Mouse (Mus musculus): ENCODE results near the gene Acbd3.

Acbd3 gene

DNA sequence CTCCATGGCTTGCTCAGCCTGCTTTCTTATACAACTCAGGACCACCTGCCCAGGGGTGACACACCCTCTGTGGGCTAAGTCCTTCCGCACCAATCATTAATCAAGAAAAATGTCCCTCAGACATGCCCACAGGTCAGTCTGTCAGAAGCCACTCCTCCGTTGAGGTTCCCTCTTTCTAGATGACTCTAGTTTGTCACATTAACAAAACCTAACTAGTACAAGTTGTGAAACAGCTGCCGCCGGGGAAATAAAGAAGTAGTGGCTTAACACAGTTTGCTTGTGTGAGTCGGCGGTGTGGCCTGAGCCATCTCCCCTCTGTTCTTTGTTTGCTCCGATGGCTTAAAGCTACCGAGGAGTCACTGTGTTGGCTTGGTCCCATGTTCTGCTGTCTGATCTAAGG is 36.8 kb downstream of the Acbd3 start:
- DNase-seq: peak; percentile 86

DNA sequence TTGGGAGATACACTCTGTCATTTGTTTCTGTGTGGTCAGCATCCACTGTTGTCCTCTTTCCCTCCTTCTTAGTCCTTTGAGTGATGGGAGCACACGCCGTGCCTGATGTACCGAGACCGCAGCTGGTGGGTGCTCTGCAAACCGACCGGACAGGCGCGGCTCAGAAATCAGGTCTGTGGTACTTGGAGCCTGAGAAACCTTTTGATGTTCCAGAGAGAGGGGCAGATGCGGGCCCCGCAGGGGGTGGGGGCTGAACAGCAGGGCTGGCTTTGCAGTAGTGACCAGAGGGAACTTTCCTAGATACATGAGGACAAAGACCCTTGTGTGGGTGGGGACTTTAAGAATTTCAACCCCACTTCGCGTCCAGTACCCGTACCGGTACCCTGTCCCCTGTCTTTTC is 37.5 kb downstream of the Acbd3 start:
- DNase-seq: no peak

DNA sequence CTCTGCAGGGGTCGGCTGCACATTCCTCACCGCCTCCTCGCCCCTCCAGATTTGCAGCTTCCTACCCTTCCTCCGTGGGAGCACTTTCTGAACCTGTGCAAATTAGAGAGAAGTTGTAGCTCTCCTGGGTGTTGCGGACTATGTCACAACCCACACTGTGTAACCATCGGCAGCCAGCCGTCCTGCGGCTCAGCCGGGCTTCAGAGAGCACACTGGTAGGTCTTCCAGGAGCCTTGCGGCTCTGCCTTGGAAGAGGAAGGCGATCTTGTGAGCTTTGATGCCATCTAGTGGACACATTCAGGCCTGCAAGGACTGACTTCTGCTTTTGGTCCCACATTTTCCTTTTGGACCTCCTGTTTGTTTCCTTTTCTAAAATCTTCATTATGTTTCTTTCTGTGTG is 38.0 kb downstream of the Acbd3 start:
- peak; percentile 97 for DNase-seq

DNA sequence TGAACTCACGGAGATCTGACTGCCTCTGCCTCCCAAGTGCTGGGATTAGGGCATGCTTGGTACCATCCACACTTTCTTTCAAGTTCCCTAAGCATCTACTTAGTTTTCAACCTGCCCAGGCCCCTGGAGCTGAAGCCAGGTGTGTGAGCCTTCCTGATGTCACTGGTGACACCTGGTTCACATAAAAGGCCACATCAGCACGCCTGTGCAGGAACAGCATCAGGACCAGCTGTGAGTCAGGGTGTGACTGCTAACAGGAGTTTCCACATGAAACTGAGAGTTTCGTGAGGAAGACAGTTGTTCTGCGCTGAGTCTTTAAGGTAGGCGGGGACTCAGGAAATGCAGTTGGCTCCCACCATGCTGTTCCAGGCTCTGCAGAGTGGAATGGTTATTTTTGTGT is 39.5 kb downstream of the Acbd3 start:
- DNase-seq: peak; percentile 82

DNA sequence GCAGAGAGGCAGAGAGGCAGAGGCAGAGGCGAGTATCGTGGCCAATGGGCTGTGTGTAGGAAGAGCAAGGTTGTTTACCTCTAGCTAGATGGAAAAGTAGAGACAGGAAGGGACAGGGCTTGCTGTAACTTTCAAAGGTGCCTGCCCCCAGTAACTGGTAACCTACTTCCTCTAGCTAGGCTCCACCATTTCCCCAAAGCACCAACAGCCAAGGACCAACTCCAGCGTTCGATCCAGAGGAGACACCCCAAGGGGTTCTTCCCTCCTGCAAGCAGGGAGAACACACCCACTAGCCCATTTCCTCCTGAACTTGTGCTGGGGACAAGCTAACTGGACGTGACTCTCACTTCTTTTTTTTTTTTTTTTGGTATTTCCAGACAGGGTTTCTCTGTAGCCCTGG is 40.7 kb downstream of the Acbd3 start:
- peak; percentile 95 for DNase-seq

DNA sequence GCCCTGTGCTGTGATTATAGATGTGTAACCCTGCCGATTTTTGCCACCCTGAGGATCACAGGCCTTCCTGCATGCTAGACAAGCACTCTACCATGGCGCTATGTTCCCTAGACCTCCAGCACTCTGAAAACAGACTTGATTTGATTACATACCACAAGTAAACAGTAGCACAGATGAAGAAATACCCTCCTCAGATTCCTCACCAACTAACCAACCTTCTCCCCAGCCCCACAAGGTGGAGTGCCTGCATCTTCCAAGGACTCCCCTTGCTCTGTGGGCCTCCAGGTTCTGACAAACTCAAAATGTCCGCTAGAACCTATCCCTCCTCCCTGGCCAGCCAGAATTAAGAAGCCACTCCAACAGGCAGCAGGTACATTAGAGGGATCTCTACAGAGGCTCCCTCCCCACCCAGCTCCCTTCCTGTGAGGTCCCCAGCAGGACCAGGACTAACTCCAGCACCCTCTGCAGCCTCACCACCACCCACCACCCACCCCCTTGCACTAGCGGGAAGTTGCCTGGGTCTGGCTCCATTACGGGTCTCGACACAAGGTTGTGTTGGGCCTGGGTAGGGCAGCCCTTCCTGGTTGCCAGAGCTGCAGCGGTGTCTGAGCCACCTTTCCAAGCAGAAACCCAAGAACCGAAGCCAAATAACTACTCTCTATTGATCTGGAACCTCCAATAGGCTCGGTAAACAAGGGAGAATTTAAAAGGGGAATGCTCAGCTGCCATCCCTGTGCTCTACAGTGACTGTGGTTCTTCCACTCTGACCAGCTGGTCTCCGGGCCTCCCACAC is 41.9 kb downstream of the Acbd3 start:
- DNase-seq: peak; percentile 94

DNA sequence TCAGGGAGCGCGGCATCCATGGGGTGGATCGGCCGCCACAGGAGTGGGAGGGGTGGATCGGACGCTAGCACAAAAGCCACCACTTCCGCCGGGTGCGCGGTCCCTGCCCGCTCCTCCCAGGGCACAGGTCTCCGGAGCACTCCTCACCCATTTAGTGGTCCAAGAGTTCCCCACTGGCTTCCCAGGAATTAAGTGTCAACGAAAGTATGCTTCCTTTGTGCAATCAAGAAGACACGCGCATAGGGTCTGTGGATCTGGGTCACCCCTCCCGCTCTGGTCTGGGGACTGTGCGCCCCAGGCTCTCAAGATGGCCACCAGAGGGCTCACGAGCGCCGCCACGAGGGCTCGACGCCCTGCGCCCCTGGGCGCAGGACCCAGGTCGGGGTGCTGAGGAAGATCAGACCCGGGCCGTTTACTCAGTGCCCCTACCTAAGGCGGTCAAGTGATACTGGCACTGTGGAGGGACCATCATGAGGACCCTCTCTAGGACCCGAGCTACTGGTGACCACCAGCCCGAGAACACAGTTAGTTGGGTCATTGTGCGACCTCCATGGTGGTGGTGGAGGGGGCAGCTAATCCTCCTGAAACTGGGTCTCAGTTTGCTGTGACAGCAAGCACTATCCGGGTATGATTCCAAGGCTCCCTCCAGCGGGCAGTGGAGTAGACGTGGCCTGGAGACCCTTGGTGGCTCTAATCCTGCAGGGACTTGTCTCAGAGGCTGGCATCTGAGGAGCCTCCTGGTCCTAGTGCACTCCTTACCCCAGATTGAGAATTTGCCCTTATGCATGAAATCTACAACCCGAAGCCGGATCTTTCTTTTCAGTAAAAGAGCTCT is 42.7 kb downstream of the Acbd3 start:
- peak; percentile 98 for DNase-seq

DNA sequence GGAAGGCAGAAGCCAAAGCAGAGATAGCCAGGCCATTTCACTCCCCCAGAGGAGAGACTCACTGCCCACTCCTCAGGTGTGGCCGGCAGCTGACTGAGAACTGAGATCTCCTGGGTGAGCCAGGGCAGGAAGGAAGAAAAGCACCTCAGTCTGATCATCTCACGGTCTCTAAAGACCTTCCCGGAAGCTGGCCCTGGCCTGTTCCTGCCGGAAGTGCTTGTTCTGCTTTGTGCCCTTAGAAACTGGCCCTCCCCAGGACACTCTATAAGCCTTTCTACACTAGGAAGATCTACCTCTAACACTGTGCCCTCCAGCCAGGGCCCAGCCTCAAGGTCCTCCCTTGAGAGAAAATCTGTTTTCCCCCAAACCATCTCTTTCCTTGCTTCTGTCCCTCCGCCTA is 45.5 kb downstream of the Acbd3 start:
- no peak for DNase-seq

DNA sequence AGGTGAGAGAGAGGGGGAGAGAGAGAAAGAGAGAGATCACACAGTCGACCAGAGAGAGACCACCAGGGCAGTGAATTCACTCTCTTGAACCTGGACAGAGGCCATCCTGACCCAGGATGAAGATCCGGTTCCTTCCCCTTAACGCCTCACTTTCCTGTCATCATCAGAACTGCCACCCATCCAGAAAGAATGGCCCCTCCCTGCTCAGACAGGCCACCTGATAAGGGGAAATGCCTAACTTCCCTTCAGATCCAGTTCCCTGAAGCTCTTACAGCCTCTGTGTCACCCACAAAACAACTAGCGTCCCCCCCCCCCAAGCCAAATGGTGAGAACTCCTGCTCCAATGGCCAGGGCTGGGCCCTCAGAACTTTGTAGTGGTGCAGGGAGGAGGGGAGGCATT is 45.9 kb downstream of the Acbd3 start:
- DNase-seq: no peak

DNA sequence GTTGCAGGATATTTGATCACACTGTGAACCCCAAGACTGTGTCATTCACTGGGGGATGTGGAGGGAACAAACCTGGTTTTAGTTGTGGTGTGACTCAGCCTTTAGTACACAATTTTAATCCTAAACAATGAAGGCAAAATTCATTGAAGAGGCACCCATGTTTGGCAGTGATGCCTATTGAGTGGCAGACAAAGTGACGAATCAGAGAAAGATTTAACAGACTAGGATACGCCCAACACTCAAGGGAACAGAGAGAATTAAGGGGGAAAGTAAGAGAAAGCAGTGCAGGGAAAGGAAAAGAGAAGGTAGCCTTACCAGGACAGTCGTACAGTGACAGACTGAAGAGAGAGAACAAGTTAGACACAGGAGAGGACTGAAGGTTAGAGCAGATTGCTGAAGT is 46.4 kb downstream of the Acbd3 start:
- no peak for DNase-seq

DNA sequence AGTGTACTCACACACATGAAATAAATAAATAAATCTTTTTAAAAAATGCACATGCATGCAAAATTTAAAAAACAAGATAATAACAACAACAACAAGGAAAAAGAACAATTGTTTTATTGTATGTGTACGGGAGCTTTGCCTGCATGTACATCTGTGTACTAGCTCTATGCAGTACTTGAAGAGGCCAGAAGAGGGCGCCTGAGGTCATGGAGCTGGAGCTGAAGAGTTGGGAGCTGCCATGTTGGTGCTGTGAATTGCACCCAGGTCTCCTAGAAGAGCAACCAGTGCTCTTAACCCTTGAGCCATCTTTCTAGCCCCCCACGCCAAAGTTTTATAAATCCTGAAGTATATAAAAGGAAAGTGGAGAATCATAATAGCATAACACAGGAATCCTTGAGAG is 48.8 kb downstream of the Acbd3 start:
- DNase-seq: no peak

DNA sequence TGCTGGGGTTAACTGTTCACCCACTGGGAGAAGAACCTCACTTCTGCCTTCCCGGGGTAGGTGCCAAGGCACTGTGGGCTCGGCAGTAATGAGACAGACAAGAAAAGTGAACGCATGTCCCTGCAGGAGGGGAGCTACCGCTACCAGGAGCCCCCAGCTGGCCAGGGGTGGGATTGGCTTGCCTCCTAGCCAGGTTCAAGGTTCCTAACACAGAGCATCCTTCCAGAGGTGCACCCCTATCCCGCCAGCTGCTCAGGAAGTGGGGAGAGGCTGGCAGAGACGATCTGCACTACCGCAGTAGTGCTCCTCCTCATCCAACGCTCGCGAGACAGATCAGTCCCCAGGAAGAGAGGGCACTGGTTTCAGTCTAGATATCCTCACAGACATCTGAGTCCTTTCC is 49.5 kb downstream of the Acbd3 start:
- no peak for DNase-seq

DNA sequence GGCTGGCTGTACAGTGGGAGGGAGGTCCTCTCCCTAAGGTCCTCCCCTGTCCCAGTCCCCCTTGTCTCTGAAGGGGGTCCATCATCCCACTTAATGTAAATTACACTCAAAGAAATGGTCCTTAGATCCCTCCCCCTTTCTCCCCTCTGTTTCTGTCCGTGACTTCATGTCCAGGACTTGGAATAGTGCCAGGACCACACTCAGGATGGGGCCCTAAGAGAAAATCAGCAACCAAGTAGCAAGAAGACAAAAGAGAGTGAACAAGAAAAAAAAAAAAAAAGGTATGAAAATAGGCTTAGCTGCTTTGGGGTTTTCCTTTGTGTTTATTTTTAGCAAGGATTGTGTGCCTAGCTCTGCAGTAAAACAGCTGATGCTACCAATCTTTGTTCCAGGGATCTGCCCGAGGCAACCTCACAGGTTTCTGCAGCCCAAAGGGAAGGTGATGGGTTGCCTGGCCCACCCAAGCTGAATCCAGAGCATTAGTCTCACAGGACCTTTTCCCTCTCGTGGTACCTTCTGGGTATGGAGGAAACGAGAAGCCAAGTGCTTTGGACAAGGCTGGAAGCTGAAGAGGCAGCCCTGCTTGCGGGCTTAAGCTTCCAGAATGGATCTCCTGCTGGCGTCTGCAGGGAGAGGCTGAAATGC is 50.1 kb downstream of the Acbd3 start:
- DNase-seq: peak; percentile 79

DNA sequence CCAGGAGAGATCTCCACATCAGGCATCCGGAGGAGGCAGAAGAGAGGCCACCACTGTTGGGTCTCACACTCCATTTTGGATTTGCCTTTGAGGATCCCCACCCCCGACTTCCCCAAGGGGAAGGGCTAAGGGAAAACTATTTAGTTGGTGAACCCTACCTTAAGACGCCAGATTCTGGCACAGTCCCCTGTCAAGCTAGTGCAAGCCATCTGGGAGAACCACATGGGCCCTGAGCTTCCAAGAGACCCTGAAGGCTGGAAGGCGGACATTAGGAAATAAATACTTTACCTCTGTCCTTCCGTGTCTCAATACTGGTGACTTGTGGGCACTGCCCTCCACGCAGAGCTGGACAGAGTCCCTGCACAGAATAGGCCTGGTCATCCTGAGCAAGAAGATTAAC is 50.7 kb downstream of the Acbd3 start:
- peak; percentile 86 for DNase-seq

DNA sequence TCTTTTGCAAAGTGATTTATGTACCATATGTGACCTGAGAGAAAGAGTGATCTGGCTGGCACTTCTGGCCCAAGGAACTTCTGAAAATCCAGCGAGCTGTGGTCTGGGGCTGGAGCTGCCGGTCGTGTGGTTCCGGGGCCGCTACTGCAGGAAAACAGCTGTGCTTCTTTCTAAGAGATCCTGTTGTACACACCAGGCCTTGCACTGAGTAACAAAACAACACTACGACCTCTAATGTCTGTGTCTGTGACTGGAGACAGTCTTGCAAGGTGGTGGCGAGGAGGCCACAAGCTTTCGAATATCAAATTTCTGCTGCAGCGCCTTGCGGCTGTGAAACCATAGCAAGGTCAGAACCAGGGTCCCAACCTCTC is 51.4 kb downstream of the Acbd3 start:
- no peak for DNase-seq

DNA sequence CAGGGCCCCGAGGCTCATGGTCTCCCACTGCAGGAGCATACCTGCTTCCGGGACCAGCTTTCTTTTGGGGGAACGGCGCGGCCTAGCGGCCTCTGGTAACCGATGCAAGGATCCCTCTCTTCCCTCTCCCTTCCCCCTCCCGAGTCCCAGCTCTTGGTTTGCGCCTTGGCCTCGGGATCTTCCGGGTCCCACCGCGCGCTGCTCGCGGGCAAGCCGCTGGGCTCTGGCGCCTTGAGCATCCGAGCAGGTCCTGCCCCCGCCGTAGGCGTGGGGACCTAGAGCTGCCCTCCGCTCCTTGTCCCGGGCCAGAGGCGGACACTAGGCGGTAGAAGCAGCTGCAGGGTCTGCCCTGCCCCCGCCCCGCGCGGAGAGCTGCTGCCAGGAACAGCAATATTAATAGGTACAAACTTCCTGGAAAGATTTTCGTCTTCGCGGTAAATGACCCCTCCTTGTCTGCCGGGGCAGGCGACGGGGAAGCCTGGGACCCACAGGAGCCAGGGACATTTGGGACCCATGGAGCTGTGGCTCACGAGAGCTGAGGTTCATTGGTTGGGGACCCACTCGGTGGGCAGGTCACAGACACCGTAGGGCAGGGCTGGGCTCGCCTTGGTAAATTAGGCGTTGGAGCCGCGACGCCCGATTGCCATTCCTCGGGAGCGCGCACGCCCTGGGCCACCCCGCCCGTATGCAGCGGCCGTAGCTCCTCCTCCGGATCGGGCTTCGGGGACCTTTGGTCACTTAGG is 52.0 kb downstream of the Acbd3 start:
- peak; percentile 99 for DNase-seq

DNA sequence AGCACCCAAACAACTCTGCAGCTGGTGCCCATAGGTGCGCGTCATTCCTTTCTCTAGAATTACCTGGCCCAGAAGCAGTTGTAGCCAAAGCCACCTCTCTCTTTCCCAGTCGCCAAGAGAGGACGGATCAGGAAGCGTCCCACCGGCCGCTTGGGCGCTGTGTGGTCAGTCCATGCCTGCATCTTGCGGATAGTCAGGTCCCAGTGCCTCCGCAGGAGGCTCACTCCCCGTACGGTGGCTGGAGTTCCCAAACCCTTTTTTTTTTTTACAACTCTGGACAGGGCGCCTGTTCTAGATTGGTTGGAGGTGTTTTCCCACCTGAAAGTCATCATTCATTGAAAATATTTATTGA is 52.5 kb downstream of the Acbd3 start:
- no peak for DNase-seq

DNA sequence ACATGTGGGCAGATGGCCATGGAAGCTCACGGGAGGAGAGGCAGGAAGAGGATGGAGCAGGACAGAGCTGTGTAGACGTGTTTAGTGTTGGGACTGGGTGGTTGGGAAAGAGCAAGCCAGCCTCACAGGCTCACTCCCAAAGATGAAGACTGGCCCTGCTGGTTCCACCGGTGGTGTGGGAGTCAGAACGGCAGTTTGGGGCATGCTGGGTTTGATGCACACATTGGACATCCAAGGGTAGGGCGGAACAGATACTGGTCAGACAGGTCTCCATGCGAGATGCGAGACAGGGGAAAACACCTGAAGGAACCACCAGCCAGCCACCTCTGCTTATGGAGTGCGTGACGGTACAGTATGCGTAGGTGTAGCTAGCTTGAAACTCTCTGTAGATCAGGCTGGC is 53.1 kb downstream of the Acbd3 start:
- DNase-seq: peak; percentile 87

DNA sequence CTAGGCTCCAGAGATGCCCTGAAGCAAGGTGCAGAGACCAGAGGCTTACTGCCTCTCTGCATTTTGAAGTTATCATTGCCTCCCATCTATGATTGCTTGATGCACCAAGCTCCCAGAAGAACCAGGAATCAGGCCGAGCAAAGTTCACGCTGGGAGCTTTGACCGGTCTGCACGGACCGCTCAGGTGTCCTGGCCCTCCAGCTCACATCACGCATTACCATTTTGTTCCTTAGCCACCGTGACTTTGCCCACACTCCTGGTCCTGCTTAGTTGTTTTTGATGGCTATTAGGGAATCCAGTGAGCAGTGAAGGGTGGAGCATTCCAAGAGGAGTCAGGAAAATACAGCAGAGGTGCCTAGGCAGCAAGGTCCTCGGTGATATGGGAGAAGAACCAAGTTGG is 54.4 kb downstream of the Acbd3 start:
- DNase-seq: peak; percentile 82

DNA sequence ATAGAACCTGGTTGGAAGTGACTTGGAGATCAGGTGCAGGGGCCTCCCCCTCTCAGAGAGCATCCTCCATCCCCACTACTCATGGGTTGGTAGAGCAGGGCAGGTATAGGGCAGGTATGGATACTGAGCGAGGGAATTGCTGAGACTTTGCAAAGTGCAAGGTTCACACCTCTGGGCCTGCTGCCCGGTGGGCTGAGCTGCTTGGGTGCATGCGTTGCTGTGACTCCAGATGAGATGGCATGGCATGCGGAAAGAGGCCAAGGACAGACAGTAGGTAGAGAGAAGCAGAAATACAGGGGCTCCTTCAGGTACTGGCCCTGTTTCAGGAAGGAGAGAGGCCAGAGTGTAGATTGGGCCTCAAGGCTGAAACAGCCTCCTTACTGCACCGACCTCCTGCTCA is 55.4 kb downstream of the Acbd3 start:
- DNase-seq: peak; percentile 84

DNA sequence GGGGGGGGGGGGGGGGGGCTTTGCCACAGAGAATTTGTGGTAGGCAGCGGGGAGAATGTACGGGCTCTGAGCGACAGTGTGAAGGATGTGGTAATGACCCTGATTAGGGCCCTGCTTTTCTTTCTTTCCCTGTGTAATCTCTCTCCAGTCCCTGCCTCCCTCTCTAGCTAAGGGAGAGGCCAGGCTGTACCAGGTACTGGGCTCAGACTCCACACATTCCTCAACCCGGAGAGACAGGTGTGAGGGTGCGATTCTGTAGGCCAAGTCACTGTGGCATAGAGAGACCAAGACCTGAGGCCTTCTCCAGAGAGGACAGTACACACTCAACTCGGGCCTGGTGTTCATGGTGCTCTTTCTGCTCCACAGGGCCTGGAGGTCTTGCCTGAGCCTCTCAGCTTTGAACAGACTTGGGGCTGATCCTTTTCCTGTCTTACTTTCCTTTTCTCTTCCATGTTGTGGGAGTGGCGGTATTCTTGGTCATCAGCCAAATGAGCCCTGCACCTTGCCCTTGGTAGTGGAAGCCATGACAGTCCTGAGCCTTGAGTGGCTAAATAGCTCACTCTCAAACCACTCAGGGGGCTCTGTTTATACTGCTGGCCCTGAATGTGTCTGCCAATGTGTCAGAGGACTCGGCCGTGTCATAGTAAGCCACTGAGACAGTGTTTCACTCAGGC is 57.2 kb downstream of the Acbd3 start:
- peak; percentile 84 for DNase-seq

DNA sequence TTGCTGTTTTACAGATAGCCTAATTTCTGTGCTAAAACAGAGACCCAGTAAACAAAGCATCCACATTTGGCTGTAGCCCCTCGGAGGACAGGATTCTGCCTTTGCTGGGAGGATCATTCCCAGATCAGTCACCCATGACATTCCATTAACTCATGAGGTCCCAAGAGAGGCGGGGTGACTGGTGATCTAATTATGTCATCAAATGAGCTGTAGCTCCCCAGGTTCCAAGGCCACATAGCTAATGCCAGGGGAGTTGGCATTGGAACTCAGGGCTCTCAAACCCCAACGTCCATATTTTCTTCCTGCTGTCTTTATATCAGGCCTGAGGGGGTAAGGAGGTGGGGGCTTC is 57.7 kb downstream of the Acbd3 start:
- peak; percentile 83 for DNase-seq
